Mouse (Mus musculus) heart, embryonic 13.5 days (tissue): ENCODE results near the gene Pde11a. TPM values are rescaled to one million over a fixed set of nuclear protein-coding genes. Genes with fewer than 3 reads are reported as not detected.

Experiments
- ATAC-seq: fragments of 200-750 bp; cut with Nextera tagmentation; 2 replicates; pipeline ENCODE4 v1.8.0; 2017; ENCODE audit warnings: moderate TSS enrichment; ENCODE audit not compliant: insufficient number of reproducible peaks, low FRiP score, low TSS enrichment; ENCODE audit errors: extremely low read depth
- H3K27ac ChIP-seq: fragments of 300-500 bp; sonication (generic); replicated peaks from 2 replicates; pipeline ENCODE4 v1.5.1; 2015; ENCODE audit warnings: moderate library complexity, mild to moderate bottlenecking, inconsistent platforms
- H3K27me3 ChIP-seq: fragments of 300-500 bp; sonication (generic); replicated peaks from 2 replicates; pipeline ENCODE4 v1.6.1; 2015; ENCODE audit warnings: mild to moderate bottlenecking, inconsistent platforms
- H3K36me3 ChIP-seq: fragments of 300-500 bp; sonication (generic); 2 replicates; pipeline ENCODE4 v1.6.1; 2015; ENCODE audit warnings: mild to moderate bottlenecking, inconsistent platforms
- H3K4me1 ChIP-seq: fragments of 300-500 bp; sonication (generic); 2 replicates; pipeline ENCODE4 v1.6.1; 2015; ENCODE audit warnings: inconsistent platforms
- H3K4me2 ChIP-seq: fragments of 300-500 bp; sonication (generic); 2 replicates; pipeline ENCODE4 v1.6.1; 2015; ENCODE audit warnings: inconsistent platforms, mild to moderate bottlenecking, moderate library complexity
- H3K4me3 ChIP-seq: fragments of 300-500 bp; sonication (generic); 2 replicates; pipeline ENCODE4 v1.5.1; 2015; ENCODE audit warnings: moderate library complexity, mild to moderate bottlenecking, inconsistent platforms
- H3K9ac ChIP-seq: fragments of 300-500 bp; sonication (generic); 2 replicates; pipeline ENCODE4 v1.6.1; 2015; ENCODE audit warnings: inconsistent platforms, mild to moderate bottlenecking, moderate library complexity
- H3K9me3 ChIP-seq: fragments of 300-500 bp; sonication (generic); 2 replicates; pipeline ENCODE4 v1.6.1; 2016; ENCODE audit warnings: inconsistent platforms
- WGBS: fragments of 180-500 bp; shearing (Covaris S2); methylation state at CpG from one replicate; pipeline ENCODE4 v1.1.7; 2015; ENCODE audit warnings: mixed read lengths; 5-methylcytosine and 5-hydroxymethylcytosine counted together
- polyA plus RNA-seq: library from polyadenylated mRNA; unstranded; fragments of >200 nt; fragmentation: Nextera tagmentation; extraction: Ambion mirVana; gene quantifications from 2 replicates; pipeline ENCODE4 v1.2.1, GENCODE M21; 2015

Pde11a gene
- polyA plus RNA-seq, 1 experiment from 2014 or later: 0.05 TPM

GRCm38 (mm10) chr2:76132983-76133382 is 205.6 kb downstream of the Pde11a start:
- Histone ChIP-seq H3K36me3 (no peaks in the 10 kb centered on the region), H3K4me1 (peaks cover 16% of the 10 kb centered on the region), H3K4me3 (no peak overlapping the region), H3K4me2 (no peak overlapping the region), H3K27ac (no peak overlapping the region), H3K27me3 (no peaks in the 10 kb centered on the region), H3K9me3 (no peaks in the 10 kb centered on the region), H3K9ac (no peak overlapping the region)
- 36% methylated on average over 3 of the region's 3 CpGs for WGBS
- no peak for ATAC-seq

- H3K4me2 ChIP-seq: no peak overlapping the region
- H3K36me3 ChIP-seq: no peaks in the 10 kb centered on the region
- no peak overlapping the region for H3K9ac ChIP-seq
- no peak overlapping the region for H3K4me3 ChIP-seq
- ATAC-seq: no peak
- H3K9me3 ChIP-seq: 0 out of 2 replicates have a peak, but pooled peaks cover 5% of the 10 kb centered on the region
- H3K27ac ChIP-seq: no peak overlapping the region
- whole genome bisulfite sequencing: 58% methylated on average over 12 of the region's 12 CpGs
- H3K4me1 ChIP-seq: peaks cover 16% of the 10 kb centered on the region
- H3K27me3 ChIP-seq: no peaks in the 10 kb centered on the region
Observed at GRCm38 (mm10) chr2:76129933-76130627, 208.5 kb downstream of the Pde11a start.

- no peaks in the 10 kb centered on the region for H3K27me3 ChIP-seq
- H3K4me2 ChIP-seq: peak overlapping the region; percentile 50
Observed at GRCm38 (mm10) chr2:76129058-76129437, 209.5 kb downstream of the Pde11a start.

DNA sequence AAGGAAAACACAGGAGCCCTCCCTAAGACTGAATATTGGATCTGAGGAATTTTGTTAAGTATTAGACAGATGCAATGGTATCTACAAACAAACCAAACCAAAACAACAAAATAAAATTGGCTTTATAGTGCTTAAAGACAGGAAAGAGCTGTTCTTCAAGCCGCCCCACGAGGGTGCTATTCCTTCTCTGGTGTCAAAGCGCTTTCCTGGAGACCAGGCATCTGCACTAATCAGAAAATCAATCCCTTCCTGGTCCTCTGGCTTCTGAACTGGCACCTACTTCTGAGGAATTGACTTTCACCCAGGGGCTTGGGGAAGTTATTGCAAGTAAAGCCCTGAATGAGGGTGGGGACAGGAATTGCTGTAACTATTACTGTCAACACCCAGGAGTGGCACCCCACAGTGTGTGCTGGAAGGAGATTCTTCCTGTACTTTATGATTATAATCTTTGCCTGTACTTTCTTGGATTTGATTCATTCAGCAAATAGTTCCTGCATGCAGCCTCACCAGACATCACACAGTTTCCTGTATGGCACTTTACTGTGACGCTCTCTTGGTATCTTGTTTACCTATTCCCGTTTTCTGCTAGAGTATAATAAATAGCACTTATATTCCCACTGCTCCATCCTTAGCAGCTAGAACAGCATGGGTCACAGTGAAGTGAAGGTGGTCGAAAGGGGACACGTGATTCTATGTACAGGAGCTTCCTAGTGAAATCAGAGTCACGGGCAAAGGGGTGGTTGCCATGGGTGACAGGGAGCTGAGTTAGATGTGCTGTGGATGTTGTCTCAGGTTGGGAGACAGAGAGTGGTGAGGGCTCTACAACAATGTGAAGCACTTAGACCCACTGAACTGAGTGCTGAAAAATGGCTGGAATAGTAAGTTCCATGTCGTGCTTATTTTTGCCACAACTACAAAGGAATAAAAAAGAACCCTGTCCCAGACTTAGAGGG is 210.2 kb downstream of the Pde11a start:
- H3K4me3 ChIP-seq: no peak overlapping the region; the same call in 1 of the 2 replicates
- ATAC-seq: no peak
- H3K4me2 ChIP-seq: peak overlapping the region; percentile 50
- H3K27ac ChIP-seq: no peak overlapping the region
- peaks cover 16% of the 10 kb centered on the region for H3K4me1 ChIP-seq
- 54% methylated on average over 9 of the region's 9 CpGs for WGBS
- no peaks in the 10 kb centered on the region for H3K36me3 ChIP-seq
- H3K9ac ChIP-seq: no peak overlapping the region
- H3K27me3 ChIP-seq: no peaks in the 10 kb centered on the region
- 0 out of 2 replicates have a peak, but pooled peaks cover 5% of the 10 kb centered on the region for H3K9me3 ChIP-seq

More at GRCm38 (mm10) chr2:76129058-76129437, 209.5 kb downstream of the Pde11a start:
- Histone ChIP-seq H3K27ac (no peak overlapping the region), H3K4me3 (no peak overlapping the region; the same call in 1 of the 2 replicates), H3K9me3 (0 out of 2 replicates have a peak, but pooled peaks cover 5% of the 10 kb centered on the region), H3K9ac (no peak overlapping the region), H3K4me1 (peaks cover 16% of the 10 kb centered on the region), H3K36me3 (no peaks in the 10 kb centered on the region)
- 35% methylated on average over 8 of the region's 8 CpGs for WGBS
- ATAC-seq: no peak

DNA sequence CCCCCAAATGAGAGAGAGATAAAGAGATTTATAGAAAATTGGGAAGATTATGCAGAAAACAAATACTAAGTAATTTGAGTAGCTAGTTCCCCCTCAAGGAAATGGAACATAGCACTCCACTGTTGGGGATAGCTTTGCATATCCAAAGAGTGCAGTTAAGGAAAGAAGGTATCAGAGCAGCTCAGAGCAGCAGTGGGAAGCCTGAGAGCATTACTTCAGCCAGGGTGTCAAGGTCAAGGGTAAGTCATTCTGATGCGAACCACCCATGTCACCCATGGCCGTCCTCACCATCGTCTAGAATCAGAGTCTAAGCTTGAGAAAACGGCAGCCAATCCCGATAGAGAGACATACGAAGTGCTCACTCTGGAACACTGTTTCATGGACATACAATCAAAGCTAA is 211.9 kb downstream of the Pde11a start:
- no peaks in the 10 kb centered on the region for H3K27me3 ChIP-seq
- no peak overlapping the region for H3K4me2 ChIP-seq
- H3K9me3 ChIP-seq: 0 out of 2 replicates have a peak, but pooled peaks cover 5% of the 10 kb centered on the region
- peaks cover 11% of the 10 kb centered on the region; the same call in 1 of the 2 replicates for H3K4me1 ChIP-seq
- H3K4me3 ChIP-seq: no peak overlapping the region
- WGBS: 79% methylated on average over 6 of the region's 6 CpGs
- no peak overlapping the region for H3K27ac ChIP-seq
- no peak for ATAC-seq
- H3K9ac ChIP-seq: no peak overlapping the region
- no peaks in the 10 kb centered on the region for H3K36me3 ChIP-seq

DNA sequence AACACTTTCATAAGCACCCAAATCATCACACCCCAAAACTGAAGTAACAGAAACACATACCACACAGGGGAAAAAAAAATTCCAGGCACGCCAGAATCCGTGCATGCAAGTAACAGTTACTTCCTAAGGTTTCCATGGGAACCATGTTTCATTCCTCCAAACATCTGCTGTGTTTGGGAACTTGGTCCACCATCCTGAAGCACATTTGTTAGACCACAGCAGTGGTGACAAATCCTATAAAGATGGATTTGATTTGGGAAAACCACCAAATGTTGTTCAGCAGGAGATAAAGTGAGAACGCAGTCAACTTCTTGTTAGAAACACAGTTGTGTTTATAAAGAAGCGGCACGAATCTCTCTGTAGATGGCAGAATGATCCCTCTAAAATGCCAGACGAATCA is 213.8 kb downstream of the Pde11a start:
- H3K36me3 ChIP-seq: no peaks in the 10 kb centered on the region
- H3K9ac ChIP-seq: no peak overlapping the region
- WGBS: 73% methylated on average over 6 of the region's 6 CpGs
- no peaks in the 10 kb centered on the region for H3K27me3 ChIP-seq
- H3K4me3 ChIP-seq: no peak overlapping the region
- H3K27ac ChIP-seq: no peak overlapping the region
- no peak for ATAC-seq
- H3K4me1 ChIP-seq: peaks cover 11% of the 10 kb centered on the region; the same call in 1 of the 2 replicates
- H3K4me2 ChIP-seq: no peak overlapping the region
- H3K9me3 ChIP-seq: 0 out of 2 replicates have a peak, but pooled peaks cover 5% of the 10 kb centered on the region

DNA sequence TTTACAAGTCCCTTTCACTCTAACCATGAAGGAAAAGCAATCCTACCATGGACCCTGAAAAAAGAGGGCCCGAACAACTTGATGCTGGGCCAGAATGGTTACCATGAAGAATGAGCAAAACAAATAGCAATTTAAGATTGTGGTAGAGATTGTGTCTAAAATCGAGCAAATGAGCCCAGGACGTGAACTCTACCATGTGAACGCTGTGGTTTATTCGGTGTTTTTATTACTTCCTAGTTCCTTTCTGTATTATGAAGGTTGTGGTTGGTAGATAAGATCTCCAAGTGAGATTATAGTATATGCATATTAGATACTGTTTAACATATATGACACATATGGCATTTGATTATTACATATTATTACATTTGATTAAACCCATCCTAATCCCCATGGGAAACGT is 216.4 kb downstream of the Pde11a start:
- H3K27ac ChIP-seq: no peak overlapping the region
- no peak overlapping the region for H3K9ac ChIP-seq
- no peaks in the 10 kb centered on the region for H3K27me3 ChIP-seq
- no peak overlapping the region for H3K4me3 ChIP-seq
- no peak for ATAC-seq
- H3K4me2 ChIP-seq: no peak overlapping the region
- H3K4me1 ChIP-seq: no peaks in the 10 kb centered on the region
- H3K9me3 ChIP-seq: 0 out of 2 replicates have a peak, but pooled peaks cover 5% of the 10 kb centered on the region
- 78% methylated on average over 6 of the region's 6 CpGs for WGBS
- H3K36me3 ChIP-seq: no peaks in the 10 kb centered on the region

- no peak overlapping the region for H3K4me3 ChIP-seq
- 57% methylated on average over 2 of the region's 2 CpGs for WGBS
- peaks cover 3% of the 10 kb centered on the region; the same call in 1 of the 2 replicates for H3K4me1 ChIP-seq
- no peak overlapping the region for H3K4me2 ChIP-seq
- no peaks in the 10 kb centered on the region for H3K27me3 ChIP-seq
- H3K9ac ChIP-seq: no peak overlapping the region
- no peaks in the 10 kb centered on the region for H3K36me3 ChIP-seq
- no peak overlapping the region for H3K27ac ChIP-seq
- H3K9me3 ChIP-seq: no peaks in the 10 kb centered on the region
- no peak for ATAC-seq
Observed at GRCm38 (mm10) chr2:76119848-76120247, 218.7 kb downstream of the Pde11a start.

DNA sequence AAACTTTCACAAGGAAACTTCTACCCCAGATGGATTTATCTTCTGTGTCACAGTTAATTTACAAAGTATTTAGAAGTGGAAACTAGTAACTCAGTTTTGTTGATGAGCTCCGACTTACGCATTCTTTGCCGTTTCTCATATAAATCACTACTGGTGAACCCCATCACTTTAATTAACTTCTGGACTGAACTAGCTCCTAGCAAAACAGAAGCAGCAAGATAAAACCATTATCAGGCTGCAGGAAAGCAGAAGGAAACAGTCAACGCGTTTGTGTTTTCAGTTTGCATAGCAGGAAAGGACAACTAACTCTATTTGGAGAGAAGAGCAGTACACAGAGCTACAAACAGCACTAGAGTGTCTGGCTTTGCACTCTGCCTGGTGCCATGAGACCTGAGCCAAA is 220.1 kb downstream of the Pde11a start:
- H3K36me3 ChIP-seq: no peaks in the 10 kb centered on the region
- H3K9ac ChIP-seq: no peak overlapping the region
- ATAC-seq: no peak
- H3K4me2 ChIP-seq: no peak overlapping the region
- WGBS: 46% methylated on average over 5 of the region's 5 CpGs
- peaks cover 5% of the 10 kb centered on the region; the same call in 1 of the 2 replicates for H3K4me1 ChIP-seq
- no peaks in the 10 kb centered on the region for H3K27me3 ChIP-seq
- no peaks in the 10 kb centered on the region for H3K9me3 ChIP-seq
- H3K27ac ChIP-seq: no peak overlapping the region
- H3K4me3 ChIP-seq: no peak overlapping the region

GRCm38 (mm10) chr2:76117219-76117618 is 221.4 kb downstream of the Pde11a start:
- H3K4me2 ChIP-seq: no peak overlapping the region
- no peaks in the 10 kb centered on the region for H3K9me3 ChIP-seq
- 0 out of 2 replicates have a peak, but pooled peaks cover 6% of the 10 kb centered on the region for H3K27me3 ChIP-seq
- no peaks in the 10 kb centered on the region for H3K36me3 ChIP-seq
- no peak overlapping the region for H3K9ac ChIP-seq
- WGBS: 56% methylated on average over 1 of the region's 1 CpGs
- H3K4me1 ChIP-seq: peaks cover 5% of the 10 kb centered on the region; the same call in 1 of the 2 replicates
- peak overlapping the region; percentile 20; the same call in 1 of the 2 replicates for H3K27ac ChIP-seq
- no peak overlapping the region for H3K4me3 ChIP-seq
- no peak for ATAC-seq

- H3K4me3 ChIP-seq: no peak overlapping the region
- no peaks in the 10 kb centered on the region for H3K36me3 ChIP-seq
- 28% methylated on average over 1 of the region's 1 CpGs for WGBS
- H3K27me3 ChIP-seq: 0 out of 2 replicates have a peak, but pooled peaks cover 6% of the 10 kb centered on the region
- no peak overlapping the region for H3K4me2 ChIP-seq
- ATAC-seq: no peak
- H3K4me1 ChIP-seq: peaks cover 5% of the 10 kb centered on the region; the same call in 1 of the 2 replicates
- H3K27ac ChIP-seq: no peak overlapping the region
- H3K9me3 ChIP-seq: no peaks in the 10 kb centered on the region
- no peak overlapping the region for H3K9ac ChIP-seq
Observed at GRCm38 (mm10) chr2:76115696-76116095, 222.9 kb downstream of the Pde11a start.
